Mouse (Mus musculus) embryo, embryonic 11.5 days (tissue): ENCODE measurements around the gene Pld4.

Experiments
- DNase-seq: peaks from one replicate; pipeline ENCODE4 v3.0.0-alpha.2; 2012; ENCODE audit warnings: low read depth, low spot score

The Pld4 gene

GRCm38 (mm10) chr12:112767036-112767890 is 6.8 kb downstream of the Pld4 start:
- no peak for DNase-seq

DNA sequence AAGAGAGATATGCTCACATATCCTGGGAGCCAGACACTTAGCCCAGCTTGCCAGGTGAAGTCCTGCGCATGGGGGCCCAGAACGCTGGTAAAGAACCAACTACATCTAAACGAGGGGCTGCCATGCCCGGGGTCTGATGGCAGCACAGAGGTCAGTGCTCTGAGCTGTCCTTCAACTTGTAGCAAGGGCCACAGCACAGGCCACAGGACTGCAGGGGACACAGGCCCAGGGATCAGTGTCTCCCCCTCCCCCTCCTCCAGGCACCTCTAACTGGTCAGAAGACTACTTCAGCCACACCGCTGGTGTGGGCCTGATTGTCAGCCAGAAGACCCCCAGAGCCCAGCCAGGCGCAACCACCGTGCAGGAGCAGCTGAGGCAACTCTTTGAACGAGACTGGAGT is 7.7 kb downstream of the Pld4 start:
- no peak for DNase-seq

DNA sequence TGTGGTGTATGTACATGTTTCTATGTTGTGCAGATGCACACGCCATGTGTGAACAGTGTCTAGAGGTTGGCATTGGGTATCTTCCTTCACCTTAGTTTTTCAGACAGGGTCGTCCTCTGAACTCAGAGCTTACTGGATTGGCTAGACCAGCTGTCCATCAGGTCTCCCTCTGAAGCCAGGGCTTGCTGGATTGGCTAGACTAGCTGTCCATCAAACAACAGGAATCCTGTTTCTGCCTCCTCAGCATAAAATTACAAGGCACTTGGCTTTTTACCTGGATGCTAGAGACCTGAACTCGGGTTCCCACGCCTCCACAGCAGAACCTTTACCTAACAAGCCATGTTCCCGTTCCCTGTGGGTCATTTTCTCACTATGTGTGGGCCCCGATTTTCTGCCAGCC is 8.6 kb downstream of the Pld4 start:
- DNase-seq = no peak

DNA sequence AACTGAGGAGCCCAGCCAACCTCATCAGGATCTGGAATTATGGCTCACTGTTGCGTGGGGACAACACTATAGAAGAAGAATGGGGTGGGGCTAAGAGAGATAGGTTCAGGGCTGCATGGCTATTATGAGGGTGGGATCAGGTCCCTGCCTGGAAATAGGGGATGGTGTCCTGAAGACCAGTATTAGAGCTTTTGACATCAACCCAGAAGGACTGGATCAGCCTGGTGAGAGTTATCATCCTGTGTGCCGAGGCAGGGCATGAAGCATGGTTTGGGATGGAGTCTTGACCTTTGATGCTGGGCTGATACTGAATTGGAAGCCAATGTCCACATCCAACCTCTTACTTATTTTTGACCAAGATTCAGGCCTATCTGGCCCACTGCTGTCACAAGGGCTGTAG is 9.3 kb downstream of the Pld4 start:
- DNase-seq = no peak

GRCm38 (mm10) chr12:112770396-112770795 is 9.9 kb downstream of the Pld4 start:
- no peak for DNase-seq

DNA sequence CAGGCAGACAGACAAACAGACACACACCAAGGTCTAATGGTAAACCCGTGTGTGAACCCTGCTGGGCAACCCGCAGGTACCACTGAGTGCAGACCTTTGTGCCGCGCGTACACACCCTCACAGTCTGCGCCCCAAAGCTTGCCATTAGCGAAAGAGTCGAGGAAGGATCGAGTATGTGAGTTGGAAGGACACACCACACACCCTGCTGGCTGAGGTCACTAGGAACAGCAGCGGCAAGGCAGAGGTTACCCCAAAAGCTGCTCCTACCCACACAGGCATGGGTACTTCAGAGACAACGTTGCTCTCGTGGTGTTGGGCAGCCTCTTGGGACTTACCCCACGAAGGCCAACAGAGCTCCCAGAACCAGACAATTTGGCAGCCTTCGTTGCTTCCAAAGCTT is 11.9 kb downstream of the Pld4 start:
- no peak for DNase-seq

DNA sequence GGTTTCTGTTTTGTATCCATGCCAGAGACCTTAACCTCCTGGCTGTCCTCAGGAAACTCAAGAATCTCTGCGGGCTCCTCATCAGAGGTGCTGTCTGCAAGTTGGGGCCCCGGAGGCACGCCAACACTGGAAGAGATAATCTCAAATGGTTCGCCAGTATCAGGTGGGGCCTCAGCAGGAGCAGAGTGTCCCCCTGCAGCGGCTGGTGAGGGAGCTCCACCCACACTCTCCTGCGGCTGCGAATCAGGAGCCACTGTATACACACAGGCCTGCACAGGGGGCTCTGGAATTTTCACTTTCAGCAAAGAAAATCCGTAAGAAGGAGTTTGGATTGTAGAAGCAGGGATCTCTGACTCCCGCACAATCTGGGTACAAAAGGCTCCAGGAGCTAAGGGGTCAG is 12.9 kb downstream of the Pld4 start:
- no peak for DNase-seq

DNA sequence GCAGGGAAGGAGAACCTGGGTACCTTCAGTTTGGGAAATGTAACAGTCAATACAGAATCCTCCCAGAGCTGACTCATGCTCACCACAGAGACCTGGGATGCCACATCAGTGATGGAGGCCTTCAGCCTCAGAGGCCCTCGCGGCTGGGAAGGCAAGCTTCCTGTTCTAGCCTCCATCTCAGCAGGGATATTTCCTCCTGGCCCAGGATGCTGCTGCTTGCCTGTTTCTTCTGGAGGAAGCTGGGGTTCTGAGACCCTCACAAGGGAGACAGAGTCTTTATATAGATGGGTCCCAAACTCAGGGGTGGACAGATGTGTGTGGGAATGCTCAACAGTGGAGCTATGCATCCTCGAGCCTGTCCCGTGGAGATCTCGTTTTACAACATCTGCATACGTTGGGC is 13.6 kb downstream of the Pld4 start:
- no peak for DNase-seq

DNA sequence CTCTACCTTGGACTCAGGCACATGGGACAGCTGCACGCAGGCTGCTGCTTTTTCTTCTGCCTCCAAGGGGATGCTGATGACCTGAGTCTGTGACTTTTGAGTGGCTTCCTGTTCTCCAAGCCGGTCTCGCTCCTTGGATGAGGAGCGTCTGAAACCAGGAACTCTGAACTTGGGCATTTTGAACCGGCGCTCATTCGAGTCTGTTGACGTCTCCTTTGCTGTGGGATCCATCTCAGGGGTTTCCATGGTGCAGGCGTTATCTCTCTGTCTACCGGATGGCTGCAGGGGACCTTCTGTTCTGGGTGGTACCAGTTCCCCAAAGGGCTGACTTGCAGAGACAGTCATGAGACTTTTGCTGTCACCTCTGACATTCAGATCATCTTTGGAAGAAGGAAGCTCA is 14.0 kb downstream of the Pld4 start:
- DNase-seq = no peak

- DNase-seq = no peak
Observed at GRCm38 (mm10) chr12:112791026-112791425, 30.6 kb downstream of the Pld4 start.

DNA sequence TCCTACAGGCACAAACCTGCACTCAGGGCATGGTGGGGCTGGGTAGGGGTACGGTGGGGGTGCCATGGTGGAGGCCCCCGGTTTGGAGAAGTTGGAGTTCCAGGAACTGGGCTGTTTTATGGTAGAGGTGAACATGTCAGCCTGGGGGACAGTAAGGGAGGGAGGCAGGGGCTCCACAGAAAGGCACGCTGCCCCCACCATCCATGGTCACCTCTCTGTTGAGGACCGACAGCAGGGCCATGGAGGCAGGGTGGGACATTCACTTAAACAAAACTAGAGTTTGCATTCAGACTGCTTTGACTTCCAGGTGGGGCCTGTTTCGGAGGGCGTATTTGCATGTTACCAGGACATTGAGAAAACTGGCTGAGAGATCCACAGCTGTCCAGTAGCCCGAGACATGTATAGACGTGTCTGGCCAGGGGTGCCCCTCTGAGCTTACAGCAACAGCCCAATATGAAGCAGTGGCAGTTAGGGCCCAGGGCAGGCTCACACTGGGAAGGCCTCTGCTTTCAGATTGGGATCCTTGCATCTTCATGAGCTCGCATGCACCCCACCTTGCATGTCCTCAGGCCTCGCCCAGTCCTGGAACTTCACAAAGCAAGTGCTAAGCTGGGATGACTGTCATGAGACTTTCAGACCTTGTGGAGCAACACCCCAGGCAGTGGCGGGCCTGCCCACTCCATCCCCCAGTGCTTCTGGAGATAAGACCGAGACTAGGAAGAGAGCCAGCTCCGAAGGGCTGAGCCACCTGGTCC is 33.3 kb downstream of the Pld4 start:
- DNase-seq = no peak

- DNase-seq = no peak
Observed at GRCm38 (mm10) chr12:112794356-112794816, 33.9 kb downstream of the Pld4 start.

DNA sequence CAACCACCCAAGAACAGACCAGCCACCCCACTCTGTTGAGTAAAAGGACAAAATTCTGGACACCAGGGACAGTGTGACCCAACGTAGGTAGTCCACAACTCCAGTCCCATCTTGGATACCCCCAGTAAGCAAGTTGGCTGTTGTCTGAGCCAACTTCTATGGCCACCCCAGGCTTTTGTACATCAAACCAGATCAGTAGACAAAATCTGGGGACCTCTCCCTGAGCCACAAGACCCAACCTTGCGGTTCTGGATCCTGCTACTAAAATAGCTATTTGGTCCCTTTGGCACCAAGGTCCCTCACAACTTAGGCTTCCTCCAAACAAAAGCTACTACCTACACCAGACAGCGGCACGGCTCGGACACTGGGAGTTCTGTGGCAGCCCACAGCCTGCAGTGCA is 34.5 kb downstream of the Pld4 start:
- no peak for DNase-seq

GRCm38 (mm10) chr12:112795466-112796104 is 35.1 kb downstream of the Pld4 start:
- DNase-seq = no peak

GRCm38 (mm10) chr12:112796551-112797510 is 36.4 kb downstream of the Pld4 start:
- DNase-seq = no peak

- no peak for DNase-seq
Observed at GRCm38 (mm10) chr12:112797672-112798331, 37.3 kb downstream of the Pld4 start.

GRCm38 (mm10) chr12:112798332-112798681 is 37.9 kb downstream of the Pld4 start:
- no peak for DNase-seq

- no peak for DNase-seq
Observed at GRCm38 (mm10) chr12:112798716-112799115, 38.3 kb downstream of the Pld4 start.

GRCm38 (mm10) chr12:112799237-112799970 is 38.9 kb downstream of the Pld4 start:
- DNase-seq = no peak

DNA sequence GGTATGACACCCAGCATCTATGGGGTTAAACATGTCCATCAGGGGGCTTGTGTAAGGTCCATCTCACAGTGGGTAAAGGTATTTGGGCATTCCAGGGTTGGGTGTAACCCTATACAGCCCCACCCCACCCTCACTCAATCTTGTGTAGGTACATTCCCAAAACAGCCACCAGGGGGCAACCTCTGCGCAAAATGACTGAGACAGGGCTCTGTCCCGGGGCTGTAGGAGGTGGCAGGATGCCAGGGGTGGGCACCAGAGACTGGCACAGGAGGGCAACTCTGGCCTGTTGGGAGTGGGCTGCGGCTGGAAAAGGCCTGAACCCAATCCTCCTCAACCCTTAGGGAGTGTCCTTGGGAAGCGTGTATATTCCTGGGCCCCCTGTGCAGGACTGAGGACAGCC is 40.0 kb downstream of the Pld4 start:
- DNase-seq = no peak
